Mouse (Mus musculus) forebrain, embryonic 11.5 days (tissue): Measurements from ENCODE around the gene Med17. TPM values are rescaled to one million over a fixed set of nuclear protein-coding genes. Genes with fewer than 3 reads are reported as not detected.

Experiments
- ATAC-seq: fragments of 200-750 bp; cut with Nextera tagmentation; replicated peaks from 2 replicates; pipeline ENCODE4 v1.8.0; 2017; ENCODE audit warnings: moderate TSS enrichment; ENCODE audit not compliant: low FRiP score
- DNase-seq: peaks from one replicate; pipeline ENCODE4 v3.0.0-alpha.2; 2017; ENCODE audit warnings: low spot score
- H3K27ac ChIP-seq: fragments of 300-500 bp; sonication (generic); 2 replicates; pipeline ENCODE4 v1.5.1; 2014; ENCODE audit warnings: low read depth, low read length
- H3K27me3 ChIP-seq: fragments of 300-500 bp; sonication (generic); 2 replicates; pipeline ENCODE4 v1.6.1; 2014; ENCODE audit warnings: mild to moderate bottlenecking, low read length, mixed read lengths; ENCODE audit not compliant: control insufficient read depth, insufficient read depth
- H3K36me3 ChIP-seq: fragments of 300-500 bp; sonication (generic); 2 replicates; pipeline ENCODE4 v1.6.1; 2014; ENCODE audit warnings: mild to moderate bottlenecking, low read length, moderate library complexity, mixed read lengths; ENCODE audit not compliant: control insufficient read depth, insufficient read depth
- H3K4me1 ChIP-seq: fragments of 300-500 bp; sonication (generic); replicated peaks from 2 replicates; pipeline ENCODE4 v1.6.1; 2014; ENCODE audit warnings: low read length, mixed read lengths; ENCODE audit not compliant: control insufficient read depth, insufficient read depth
- H3K4me2 ChIP-seq: fragments of 300-500 bp; sonication (generic); 2 replicates; pipeline ENCODE4 v1.6.1; 2014; ENCODE audit warnings: low read depth, mild to moderate bottlenecking, low read length, moderate library complexity, mixed read lengths; ENCODE audit not compliant: severe bottlenecking
- H3K4me3 ChIP-seq: fragments of 300-500 bp; sonication (generic); 2 replicates; pipeline ENCODE4 v1.5.1; 2014; ENCODE audit warnings: low read depth, low read length
- H3K9ac ChIP-seq: fragments of 300-500 bp; sonication (generic); 2 replicates; pipeline ENCODE4 v1.6.1; 2014; ENCODE audit warnings: low read length
- H3K9me3 ChIP-seq: fragments of 300-500 bp; sonication (generic); 2 replicates; pipeline ENCODE4 v1.6.1; 2016; ENCODE audit warnings: low read length, mixed read lengths; ENCODE audit not compliant: control insufficient read depth
- WGBS: fragments of 180-500 bp; shearing (Covaris S2); extraction: QIAGEN DNeasy Blood & Tissue Kit; methylation state at CpG from one replicate; pipeline ENCODE4 v1.1.7; 2014; 5-methylcytosine and 5-hydroxymethylcytosine counted together
- microRNA-seq: library from miRNA; unstranded; fragments of <30 nt; microRNA quantifications from one replicate; pipeline ENCODE4, GENCODE M21; 2016; ENCODE audit not compliant: insufficient number of aligned reads
- polyA plus RNA-seq: library from polyadenylated mRNA; unstranded; fragments of >200 nt; fragmentation: Nextera tagmentation; extraction: Ambion mirVana; gene quantifications from 2 replicates; pipeline ENCODE4 v1.2.1, GENCODE M21; 2014

Med17 gene
- polyA plus RNA-seq, 1 experiment from 2014 or later, result 47.7 TPM

DNA sequence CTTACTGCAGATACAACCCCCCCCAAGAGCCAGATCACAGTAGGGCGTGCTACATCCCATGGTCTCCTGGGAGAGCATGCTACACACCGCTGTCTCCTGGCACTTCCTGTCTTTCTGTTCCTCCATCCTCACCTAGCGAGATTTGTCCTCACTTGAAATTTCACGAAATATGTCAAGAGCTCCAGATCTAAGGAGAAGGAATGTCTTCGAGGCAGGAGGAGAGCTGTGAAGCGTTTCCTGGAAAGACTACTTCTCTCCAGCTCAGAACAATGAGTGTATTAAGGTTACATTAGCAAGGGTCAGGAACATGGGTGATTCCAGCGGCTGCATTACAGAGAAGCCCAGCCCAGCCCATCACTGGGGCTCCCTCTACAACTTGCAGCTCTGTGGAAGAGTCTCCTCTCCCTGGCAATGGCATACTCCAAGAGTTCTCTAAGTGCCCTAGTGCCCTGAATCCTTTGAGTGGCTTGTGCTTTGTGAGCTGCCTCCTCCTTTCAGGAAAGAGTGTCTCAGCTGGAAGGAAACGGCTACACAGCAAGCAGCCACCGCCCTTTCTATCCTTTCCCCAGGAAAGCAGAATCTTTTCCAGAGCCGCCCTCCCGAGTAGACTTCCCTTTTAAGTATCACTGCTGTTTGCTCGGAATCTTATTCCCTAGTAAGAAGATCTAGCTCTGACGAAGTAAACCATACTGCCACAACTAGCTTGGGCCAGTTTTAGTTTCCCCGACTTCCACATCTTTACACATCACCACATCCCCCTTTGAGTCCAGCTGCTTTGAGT lies 42.0 kb downstream of the Med17 start:
- no peak overlapping the region for H3K27ac ChIP-seq
- no peak overlapping the region for H3K4me3 ChIP-seq
- no peak overlapping the region for H3K9ac ChIP-seq
- no peaks in the 10 kb centered on the region for H3K36me3 ChIP-seq
- H3K9me3 ChIP-seq, result no peaks in the 10 kb centered on the region
- ATAC-seq, result no peak
- H3K27me3 ChIP-seq, result no peaks in the 10 kb centered on the region
- no peak for DNase-seq
- whole genome bisulfite sequencing, result 56% methylated on average over 14 of the region's 14 CpGs
- no peaks in the 10 kb centered on the region for H3K4me1 ChIP-seq
- H3K4me2 ChIP-seq, result no peak overlapping the region

DNA sequence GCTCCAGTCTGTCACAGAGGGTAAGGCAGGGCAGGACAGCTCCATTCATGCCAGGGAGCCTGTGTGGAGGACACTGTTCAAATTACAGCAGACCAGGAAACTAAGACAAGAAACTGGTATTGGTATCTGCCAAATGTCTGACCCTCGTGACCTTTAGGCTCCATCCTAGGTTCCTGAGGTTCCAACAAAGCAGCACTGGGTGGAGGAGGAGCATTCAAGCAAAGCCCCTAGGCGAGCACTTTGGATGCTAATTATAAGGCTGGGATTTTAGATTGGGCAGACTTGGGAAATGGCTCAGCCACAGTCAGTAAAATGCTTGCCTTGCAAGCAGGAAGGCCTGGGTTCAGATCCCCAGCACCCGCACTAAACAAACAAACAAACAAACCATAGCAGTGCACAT lies 43.7 kb downstream of the Med17 start:
- no peak overlapping the region for H3K4me3 ChIP-seq
- H3K27ac ChIP-seq, result no peak overlapping the region
- H3K4me1 ChIP-seq, result no peaks in the 10 kb centered on the region
- H3K27me3 ChIP-seq, result no peaks in the 10 kb centered on the region
- no peaks in the 10 kb centered on the region for H3K9me3 ChIP-seq
- ATAC-seq, result no peak
- H3K4me2 ChIP-seq, result no peak overlapping the region
- no peak for DNase-seq
- no peaks in the 10 kb centered on the region for H3K36me3 ChIP-seq
- 69% methylated on average over 3 of the region's 3 CpGs for WGBS
- H3K9ac ChIP-seq, result no peak overlapping the region

DNA sequence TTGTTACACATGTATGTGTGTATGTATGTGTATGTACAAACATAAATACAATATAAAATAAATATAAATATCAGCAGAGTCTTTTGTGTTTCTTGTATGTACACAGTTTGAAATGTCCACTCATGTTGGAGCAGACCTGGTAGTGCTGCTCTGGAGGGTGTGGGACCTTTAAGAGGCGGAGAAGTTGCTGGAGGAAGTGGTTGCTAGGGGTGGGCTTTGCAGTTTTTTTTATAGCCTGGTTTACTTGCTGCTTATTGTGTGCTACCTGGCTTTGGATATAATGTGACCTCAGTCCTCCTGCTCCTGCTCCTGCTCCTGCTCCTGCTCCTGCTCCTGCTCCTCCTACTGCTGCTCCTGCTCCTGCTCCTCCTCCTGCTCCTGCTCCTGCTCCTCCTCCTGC lies 46.1 kb downstream of the Med17 start:
- H3K27me3 ChIP-seq, result no peaks in the 10 kb centered on the region
- no peak overlapping the region for H3K4me3 ChIP-seq
- no peaks in the 10 kb centered on the region for H3K9me3 ChIP-seq
- H3K9ac ChIP-seq, result no peak overlapping the region
- no peak for ATAC-seq
- no peak overlapping the region for H3K27ac ChIP-seq
- no peaks in the 10 kb centered on the region for H3K4me1 ChIP-seq
- DNase-seq, result no peak
- 87% methylated on average over 1 of the region's 1 CpGs for WGBS
- H3K36me3 ChIP-seq, result no peaks in the 10 kb centered on the region
- no peak overlapping the region for H3K4me2 ChIP-seq

DNA sequence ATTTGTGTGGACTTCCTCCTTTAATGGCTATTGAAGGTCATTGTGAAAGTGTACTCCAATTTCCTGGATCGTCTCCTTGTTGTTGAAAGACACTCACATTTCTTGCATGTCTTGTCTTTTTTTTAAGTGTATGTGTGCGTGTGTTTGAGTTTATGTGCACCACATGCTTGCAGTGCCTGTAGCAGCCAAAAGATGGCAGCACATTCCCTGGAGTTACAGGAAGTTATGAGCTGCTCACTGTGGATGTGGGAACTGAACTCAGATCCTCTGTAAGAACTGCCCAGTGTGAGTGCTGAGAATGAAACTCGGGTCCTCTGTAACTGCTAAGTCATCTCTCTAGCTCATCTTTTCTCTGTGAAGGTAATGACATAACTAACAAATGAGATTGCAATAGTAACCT lies 47.3 kb downstream of the Med17 start:
- no peak overlapping the region for H3K9ac ChIP-seq
- H3K4me3 ChIP-seq, result no peak overlapping the region
- no peaks in the 10 kb centered on the region for H3K27me3 ChIP-seq
- ATAC-seq (no peak), DNase-seq (no peak)
- H3K4me1 ChIP-seq, result no peaks in the 10 kb centered on the region
- H3K9me3 ChIP-seq, result no peaks in the 10 kb centered on the region
- 87% methylated on average over 3 of the region's 3 CpGs for WGBS
- no peaks in the 10 kb centered on the region for H3K36me3 ChIP-seq
- no peak overlapping the region for H3K27ac ChIP-seq
- H3K4me2 ChIP-seq, result no peak overlapping the region

DNA sequence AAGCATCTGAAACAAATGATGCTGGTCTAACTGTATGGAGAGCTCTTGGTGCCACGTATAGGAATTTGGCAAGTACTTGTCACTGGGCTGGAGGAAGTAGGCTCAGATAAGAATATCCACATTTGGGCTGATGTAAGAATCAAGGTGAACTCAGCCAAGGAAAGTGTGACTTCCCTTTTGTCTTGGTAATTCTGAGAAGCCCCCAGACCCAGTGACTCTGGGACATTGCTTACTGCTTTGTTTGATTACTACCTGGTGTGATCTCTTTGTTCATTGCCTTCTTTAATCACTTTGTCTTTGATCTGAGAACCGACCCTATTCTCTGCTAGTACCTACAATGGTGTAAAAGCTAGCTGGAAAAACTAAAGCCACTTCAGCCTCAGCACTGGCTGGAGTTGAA lies 54.8 kb downstream of the Med17 start:
- no peak overlapping the region for H3K4me2 ChIP-seq
- 48% methylated on average over 2 of the region's 2 CpGs for WGBS
- no peak overlapping the region for H3K9ac ChIP-seq
- no peaks in the 10 kb centered on the region for H3K27me3 ChIP-seq
- no peak overlapping the region for H3K4me3 ChIP-seq
- no peaks in the 10 kb centered on the region for H3K9me3 ChIP-seq
- H3K36me3 ChIP-seq, result no peaks in the 10 kb centered on the region
- no peaks in the 10 kb centered on the region for H3K4me1 ChIP-seq
- no peak for DNase-seq
- no peak for ATAC-seq
- H3K27ac ChIP-seq, result no peak overlapping the region

DNA sequence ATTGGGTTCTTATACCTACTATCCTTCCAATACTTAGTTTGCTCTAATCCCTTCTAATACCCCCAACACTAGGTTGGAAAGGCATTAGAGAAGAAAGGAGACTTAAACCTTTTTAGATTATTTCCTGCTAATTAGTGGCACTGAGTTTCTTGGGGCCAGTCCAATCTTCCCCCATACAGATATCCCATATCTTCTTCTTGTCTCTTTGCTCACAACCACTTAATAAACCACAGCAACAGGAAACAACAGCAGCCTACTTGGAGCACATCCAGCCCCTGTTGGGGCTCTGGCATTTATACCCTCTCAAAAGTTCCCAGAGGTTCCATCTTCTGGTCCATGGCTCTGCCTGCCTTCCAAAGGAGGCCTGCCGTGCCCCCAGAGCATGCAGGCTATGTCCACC lies 66.0 kb downstream of the Med17 start:
- DNase-seq (no peak), ATAC-seq (no peak)
- Histone ChIP-seq H3K27ac (no peak overlapping the region), H3K27me3 (no peaks in the 10 kb centered on the region), H3K4me2 (no peak overlapping the region), H3K4me1 (no peaks in the 10 kb centered on the region), H3K4me3 (no peak overlapping the region), H3K36me3 (no peaks in the 10 kb centered on the region), H3K9me3 (no peaks in the 10 kb centered on the region), H3K9ac (no peak overlapping the region)
- WGBS, result 80% methylated on average over 1 of the region's 1 CpGs

DNA sequence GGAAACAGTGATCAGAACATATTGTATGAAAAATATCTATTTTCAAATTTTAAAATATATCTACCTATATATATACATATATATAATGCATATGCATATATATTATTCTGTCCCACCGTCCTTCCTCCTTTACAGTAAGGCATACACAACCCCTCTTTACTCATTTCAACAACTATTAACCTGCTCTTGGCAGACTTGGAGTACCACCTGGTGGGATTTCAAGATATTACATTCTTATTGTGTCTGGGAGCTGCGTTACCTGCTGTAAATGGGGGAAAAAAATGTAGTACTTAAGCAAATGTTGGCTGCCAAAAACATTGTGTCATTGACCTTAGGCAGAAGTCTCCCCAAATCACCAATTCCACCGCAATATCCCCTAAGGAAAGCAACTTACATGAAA lies 67.9 kb downstream of the Med17 start:
- DNase-seq, result no peak
- Histone ChIP-seq H3K4me3 (no peak overlapping the region), H3K4me2 (no peak overlapping the region), H3K9ac (no peak overlapping the region), H3K27me3 (no peaks in the 10 kb centered on the region), H3K4me1 (no peaks in the 10 kb centered on the region), H3K27ac (no peak overlapping the region), H3K36me3 (no peaks in the 10 kb centered on the region), H3K9me3 (no peaks in the 10 kb centered on the region)
- 85% methylated on average over 3 of the region's 3 CpGs for WGBS
- no peak for ATAC-seq

Small RNAs within 50 kb of the gene (microRNA-seq; reads per million reads assigned to microRNA genes)
- not detected for gene Gm49349
- not detected for gene mmu-mir-7650

Other genes with a start within 250 kb of the Med17 start
- 103 and 115 TPM in 2 replicates for gene Panx1, start 234.5 kb downstream of the Med17 start, polyA plus RNA-seq
- gene Hephl1, start 167.8 kb downstream of the Med17 start, polyA plus RNA-seq, result not detected in 2 replicates
- 1.5 and 2.3 TPM in 2 replicates for gene Vstm5, start 40.9 kb downstream of the Med17 start, polyA plus RNA-seq
- 68.6 and 78.4 TPM in 2 replicates for gene Taf1d, start 26.3 kb upstream of the Med17 start, polyA plus RNA-seq
- gene 4931406C07Rik, start 26.5 kb upstream of the Med17 start, polyA plus RNA-seq, result 5.2 and 6.3 TPM in 2 replicates
- gene Cep295, start 77.9 kb upstream of the Med17 start, polyA plus RNA-seq, result 28.3 and 28.4 TPM in 2 replicates
- gene Smco4, start 213.5 kb upstream of the Med17 start, polyA plus RNA-seq, result 3.3 and 3.9 TPM in 2 replicates